Mouse (Mus musculus): Measurements from ENCODE around the gene Crhbp. TPM values are rescaled to one million over a fixed set of nuclear protein-coding genes. Genes with fewer than 3 reads are reported as not detected.

The Crhbp gene
- polyA plus RNA-seq (2015; fragmentation: Illumina TruSeq; extraction: RNeasy Lipid Tissue Mini Kit (QIAGEN cat#74804); ENCODE audit: low read depth, low replicate concordance) = 30.0 TPM

DNA sequence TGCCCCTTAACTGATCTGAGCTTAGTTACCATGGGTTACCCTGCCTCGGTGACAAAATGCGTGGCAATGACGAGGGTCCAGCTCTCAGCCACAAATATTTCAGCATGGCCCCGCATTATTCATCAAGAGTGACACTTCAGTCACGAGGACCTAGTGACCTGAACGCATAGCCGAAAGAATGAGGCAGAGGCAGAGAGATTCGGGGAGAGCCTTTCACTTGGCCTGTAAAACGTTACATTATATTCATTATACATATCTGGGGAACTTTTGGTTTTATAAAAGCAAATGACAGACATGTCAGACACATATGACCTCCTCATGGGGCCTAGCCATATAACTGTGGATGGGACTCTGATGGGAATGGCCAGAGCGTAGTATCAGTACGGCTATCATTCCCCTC, at the start of gene Crhbp:
Crhbp (minus strand) TSS at position 101 of the 400 bp plus-strand sequence.

DNA sequence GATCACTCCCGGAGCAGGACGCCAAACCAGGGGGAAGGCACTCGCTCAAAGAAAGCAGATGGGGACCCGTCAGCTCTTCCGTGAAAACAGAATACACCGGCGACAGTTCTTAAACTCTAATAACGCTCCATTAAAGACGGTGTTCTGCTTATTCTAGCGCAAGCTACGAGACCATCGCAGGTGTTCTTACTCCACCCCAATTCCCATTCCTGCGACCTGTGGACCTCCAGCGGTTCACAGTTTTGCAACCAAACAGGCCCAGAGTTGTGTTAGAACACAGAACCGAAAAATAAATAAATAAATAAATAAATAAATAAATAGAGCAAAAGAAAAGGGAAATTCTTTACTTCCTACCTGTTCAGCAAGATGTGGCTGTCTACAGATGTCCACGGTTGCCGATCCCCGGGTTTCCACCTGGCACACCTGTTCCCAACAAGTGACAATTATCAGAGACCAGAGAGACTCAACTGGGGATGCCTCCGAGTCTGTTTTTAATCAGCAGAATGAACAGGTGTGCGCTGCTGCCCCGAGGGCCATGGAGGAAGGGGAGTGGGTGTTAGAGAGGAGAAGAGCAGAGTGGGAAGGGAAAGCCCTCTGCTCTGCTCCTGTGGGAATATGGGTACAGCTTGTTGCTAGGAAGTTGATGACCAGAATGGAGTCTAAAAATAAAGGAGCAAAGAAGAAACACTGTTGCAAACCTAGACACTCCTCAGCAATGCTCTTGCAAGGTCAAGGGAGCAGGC, 34.1 kb upstream of the Crhbp start, which contains the start of gene S100z:
S100z (minus strand) TSS at position 51 of the 743 bp plus-strand sequence.

Other genes starting within 250 kb of the Crhbp start
- 71.7 TPM for gene Pde8b, start 194.6 kb downstream of the Crhbp start, polyA plus RNA-seq (2015; fragmentation: Illumina TruSeq; extraction: RNeasy Lipid Tissue Mini Kit (QIAGEN cat#74804); ENCODE audit: low read depth, low replicate concordance)
- gene Zbed3, start 121.3 kb downstream of the Crhbp start, polyA plus RNA-seq (2015; fragmentation: Illumina TruSeq; extraction: RNeasy Lipid Tissue Mini Kit (QIAGEN cat#74804); ENCODE audit: low read depth, low replicate concordance) = 11.2 TPM
- 39.0 TPM for gene Aggf1, start 69.6 kb downstream of the Crhbp start, polyA plus RNA-seq (2015; fragmentation: Illumina TruSeq; extraction: RNeasy Lipid Tissue Mini Kit (QIAGEN cat#74804); ENCODE audit: low read depth, low replicate concordance)
- not detected for gene S100z, start 33.8 kb upstream of the Crhbp start, polyA plus RNA-seq (2015; fragmentation: Illumina TruSeq; extraction: RNeasy Lipid Tissue Mini Kit (QIAGEN cat#74804); ENCODE audit: low read depth, low replicate concordance)
- gene F2rl1, start 80.3 kb upstream of the Crhbp start, polyA plus RNA-seq (2015; fragmentation: Illumina TruSeq; extraction: RNeasy Lipid Tissue Mini Kit (QIAGEN cat#74804); ENCODE audit: low read depth, low replicate concordance) = 0.37 TPM
- 6.3 TPM for gene F2r, start 173.6 kb upstream of the Crhbp start, polyA plus RNA-seq (2015; fragmentation: Illumina TruSeq; extraction: RNeasy Lipid Tissue Mini Kit (QIAGEN cat#74804); ENCODE audit: low read depth, low replicate concordance)

All from brain, adult 10 weeks (tissue).